Mouse (Mus musculus) intestine, postnatal 0 days (tissue): ENCODE measurements around the gene Macf1. TPM values are rescaled to one million over a fixed set of nuclear protein-coding genes. Genes with fewer than 3 reads are reported as not detected.

ENCODE experiments used
- ATAC-seq: fragments of 200-750 bp; cut with Nextera tagmentation; 2 replicates; pipeline ENCODE4 v1.8.0; 2017; ENCODE audit warnings: mild to moderate bottlenecking, moderate TSS enrichment, moderate library complexity
- H3K27ac ChIP-seq: fragments of 300-500 bp; sonication (generic); 2 replicates; pipeline ENCODE4 v1.5.1; 2014; ENCODE audit warnings: mild to moderate bottlenecking, low read depth, low read length, moderate library complexity
- H3K27me3 ChIP-seq: fragments of 300-500 bp; sonication (generic); replicated peaks from 2 replicates; pipeline ENCODE4 v1.6.1; 2014; ENCODE audit warnings: low read length, mixed read lengths; ENCODE audit not compliant: control insufficient read depth, insufficient read depth
- H3K36me3 ChIP-seq: fragments of 300-500 bp; sonication (generic); 2 replicates; pipeline ENCODE4 v1.6.1; 2014; ENCODE audit warnings: mild to moderate bottlenecking, moderate library complexity; ENCODE audit not compliant: control insufficient read depth, insufficient read depth
- H3K4me1 ChIP-seq: fragments of 300-500 bp; sonication (generic); replicated peaks from 2 replicates; pipeline ENCODE4 v1.6.1; 2014; ENCODE audit warnings: antibody characterized with exemption, low read length, mixed read lengths; ENCODE audit not compliant: control insufficient read depth, insufficient read depth
- H3K4me2 ChIP-seq: fragments of 300-500 bp; sonication (generic); replicated peaks from 2 replicates; pipeline ENCODE4 v1.6.1; 2014; ENCODE audit warnings: low read depth, mild to moderate bottlenecking, moderate library complexity
- H3K4me3 ChIP-seq: fragments of 300-500 bp; sonication (generic); 2 replicates; pipeline ENCODE4 v1.5.1; 2014; ENCODE audit warnings: low read depth, low read length
- H3K9ac ChIP-seq: fragments of 300-500 bp; sonication (generic); 2 replicates; pipeline ENCODE4 v1.6.1; 2014; ENCODE audit warnings: mild to moderate bottlenecking, low read depth, low read length
- H3K9me3 ChIP-seq: fragments of 300-500 bp; sonication (generic); 2 replicates; pipeline ENCODE4 v1.6.1; 2016; ENCODE audit warnings: mixed run types; ENCODE audit not compliant: control insufficient read depth
- CTCF ChIP-seq: sonication (generic); IDR thresholded peaks from 2 replicates; pipeline ENCODE4 v1.5.1; 2016; ENCODE audit warnings: low read depth, mild to moderate bottlenecking, control low read depth, antibody characterized with exemption, moderate library complexity
- WGBS: fragments of 180-500 bp; shearing (Covaris S2); extraction: QIAGEN DNeasy Blood & Tissue Kit; methylation state at CpG from one replicate; pipeline ENCODE4 v1.1.7; 2014; 5-methylcytosine and 5-hydroxymethylcytosine counted together
- polyA plus RNA-seq: library from polyadenylated mRNA; unstranded; fragments of >200 nt; fragmentation: Nextera tagmentation; extraction: Ambion mirVana; gene quantifications from 2 replicates; pipeline ENCODE4 v1.2.1, GENCODE M21; 2015

Gene Macf1
- polyA plus RNA-seq, 1 experiment from 2014 or later, result 17.3 TPM

- TF ChIP-seq CTCF, result no peak
- Histone ChIP-seq H3K27ac (no peak overlapping the region), H3K9ac (no peak overlapping the region), H3K36me3 (peaks cover 67% of the 10 kb centered on the region), H3K4me2 (no peak overlapping the region), H3K27me3 (no peaks in the 10 kb centered on the region), H3K9me3 (no peaks in the 10 kb centered on the region), H3K4me3 (no peak overlapping the region), H3K4me1 (no peaks in the 10 kb centered on the region)
- WGBS, result 89% methylated on average over 10 of the region's 10 CpGs
- no peak for ATAC-seq
Observed at GRCm38 (mm10) chr4:123353271-123353877, 330.8 kb downstream of the Macf1 start.

- TF ChIP-seq CTCF, result 0 out of 2 replicates have a peak, but pooled peaks have one; percentile 4
- WGBS, result 4% methylated on average over 6 of the region's 6 CpGs
- Histone ChIP-seq H3K4me1 (no peaks in the 10 kb centered on the region), H3K9ac (peak overlapping the region; percentile 50), H3K4me2 (peak overlapping the region; percentile 89), H3K9me3 (no peaks in the 10 kb centered on the region), H3K4me3 (peak overlapping the region; percentile 52), H3K27ac (peak overlapping the region; percentile 86), H3K36me3 (no peaks in the 10 kb centered on the region), H3K27me3 (peaks cover 5% of the 10 kb centered on the region; the same call in 1 of the 2 replicates)
- ATAC-seq, result peak; percentile 80
Observed at GRCm38 (mm10) chr4:123343471-123343789, 340.7 kb downstream of the Macf1 start.

- Histone ChIP-seq H3K4me2 (peak within 1 kb of the TSS; percentile 89), H3K9ac (peak within 1 kb of the TSS; percentile 50), H3K4me1 (no peaks in the 10 kb centered on the region), H3K27ac (peak within 1 kb of the TSS; percentile 86), H3K9me3 (no peaks in the 10 kb centered on the region), H3K36me3 (no peaks in the 10 kb centered on the region), H3K27me3 (peaks cover 5% of the 10 kb centered on the region; the same call in 1 of the 2 replicates), H3K4me3 (peak within 1 kb of the TSS; percentile 52)
- under 1% methylated on average over 65 of the region's 65 CpGs for WGBS
- ATAC-seq, result peak; percentile 82
- TF ChIP-seq CTCF, result no peak
Observed at GRCm38 (mm10) chr4:123342642-123343470, 341.3 kb downstream of the Macf1 start, which contains the start of gene Bmp8a. Gene Bmp8a (minus strand): TSS chr4:123343252.

GRCm38 (mm10) chr4:123342091-123342641 is 342.0 kb downstream of the Macf1 start:
- 2% methylated on average over 43 of the region's 43 CpGs for WGBS
- ATAC-seq, result peak; percentile 9; the same call in 1 of the 2 replicates
- peak overlapping the region; percentile 86 for H3K27ac ChIP-seq
- no peaks in the 10 kb centered on the region for H3K36me3 ChIP-seq
- H3K4me2 ChIP-seq, result peak overlapping the region; percentile 89
- no peaks in the 10 kb centered on the region for H3K9me3 ChIP-seq
- TF ChIP-seq CTCF, result peak; percentile 26; the same call in 1 of the 2 replicates
- peak overlapping the region; percentile 50; the same call in 1 of the 2 replicates for H3K9ac ChIP-seq
- H3K27me3 ChIP-seq, result peaks cover 5% of the 10 kb centered on the region; the same call in 1 of the 2 replicates
- H3K4me3 ChIP-seq, result peak overlapping the region; percentile 52
- no peaks in the 10 kb centered on the region for H3K4me1 ChIP-seq

GRCm38 (mm10) chr4:123340232-123340631 is 343.9 kb downstream of the Macf1 start:
- no peak overlapping the region for H3K4me2 ChIP-seq
- 69% methylated on average over 5 of the region's 5 CpGs for WGBS
- H3K9me3 ChIP-seq, result no peaks in the 10 kb centered on the region
- H3K4me3 ChIP-seq, result no peak overlapping the region
- H3K27me3 ChIP-seq, result peaks cover 5% of the 10 kb centered on the region; the same call in 1 of the 2 replicates
- ATAC-seq, result no peak
- H3K4me1 ChIP-seq, result no peaks in the 10 kb centered on the region
- no peak overlapping the region for H3K9ac ChIP-seq
- no peak for TF ChIP-seq CTCF
- no peaks in the 10 kb centered on the region for H3K36me3 ChIP-seq
- no peak overlapping the region for H3K27ac ChIP-seq

DNA sequence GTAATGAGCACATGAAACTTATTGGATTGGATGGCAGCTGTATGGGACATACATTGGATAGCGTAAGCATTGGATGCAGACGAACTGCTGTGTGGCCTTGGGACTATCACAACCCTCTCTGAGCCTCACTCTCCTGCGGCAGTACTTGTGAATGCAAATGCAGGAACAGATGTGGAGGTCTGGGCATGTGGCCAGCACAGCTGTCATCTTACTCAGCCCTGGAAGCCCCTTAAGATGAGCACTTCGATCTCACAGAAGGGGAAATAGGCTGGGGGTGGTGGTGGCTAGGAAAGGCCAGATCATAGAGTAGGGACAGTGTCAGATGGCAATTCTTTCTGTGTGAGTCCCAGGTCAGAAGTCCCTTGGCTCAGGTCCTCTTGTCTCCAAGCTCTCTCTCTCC is 346.5 kb downstream of the Macf1 start:
- no peak for ATAC-seq
- Histone ChIP-seq H3K4me2 (no peak overlapping the region), H3K27ac (no peak overlapping the region), H3K36me3 (no peaks in the 10 kb centered on the region), H3K4me1 (no peaks in the 10 kb centered on the region), H3K9ac (no peak overlapping the region), H3K9me3 (no peaks in the 10 kb centered on the region), H3K4me3 (no peak overlapping the region), H3K27me3 (peaks cover 3% of the 10 kb centered on the region; the same call in 1 of the 2 replicates)
- WGBS, result 70% methylated on average over 4 of the region's 4 CpGs
- no peak for TF ChIP-seq CTCF
